Mouse (Mus musculus): ENCODE results near the gene Ccpg1os. TPM values are rescaled to one million over a fixed set of nuclear protein-coding genes. Genes with fewer than 3 reads are reported as not detected.
A peak's percentile ranks its signal among the peaks of the same experiment; 100 is the strongest.

Gene Ccpg1os
- polyA plus RNA-seq, 1 experiment from 2014 or later, result 21.2 TPM

DNA sequence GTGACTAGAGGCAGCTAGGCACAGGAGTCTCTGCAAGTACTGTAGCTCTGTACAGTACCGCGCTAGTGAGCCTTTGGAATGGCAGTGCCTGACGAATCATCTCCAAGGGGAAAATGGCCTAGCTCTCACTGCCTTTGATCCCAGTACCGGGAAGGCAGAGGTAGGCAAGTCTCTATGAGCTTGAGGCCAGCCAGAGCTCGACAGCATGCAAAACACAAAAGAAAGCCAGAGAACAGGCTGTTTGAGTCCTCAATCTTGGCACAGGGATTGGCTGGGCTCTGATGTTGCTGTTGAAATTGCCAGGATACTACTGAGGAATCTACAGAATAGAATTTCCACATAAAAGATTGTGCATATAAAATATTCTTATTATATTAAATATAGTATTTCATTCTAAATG is 12.7 kb downstream of the Ccpg1os start:
- 87% methylated on average over 5 of the region's 5 CpGs for WGBS
- DNase-seq (ENCODE audit: low spot score), result no peak
- H3K9me3 ChIP-seq (ENCODE audit: control insufficient read depth, low read length), result no peaks in the 10 kb centered on the region
- H3K4me2 ChIP-seq (ENCODE audit: low read depth, low read length), result no peak overlapping the region
- no peak overlapping the region for H3K9ac ChIP-seq (ENCODE audit: low read depth, low read length)
- H3K4me3 ChIP-seq (ENCODE audit: low read depth, low read length), result no peak overlapping the region
- ATAC-seq (ENCODE audit: low read depth), result no peak
- H3K27ac ChIP-seq (replicated peaks; ENCODE audit: low read depth, low read length), result no peak overlapping the region
- no peaks in the 10 kb centered on the region for H3K27me3 ChIP-seq (replicated peaks; ENCODE audit: control insufficient read depth, insufficient read depth, low read length)
- H3K36me3 ChIP-seq (ENCODE audit: control insufficient read depth, insufficient read depth, low read length), result no peaks in the 10 kb centered on the region
- no peaks in the 10 kb centered on the region for H3K4me1 ChIP-seq (ENCODE audit: control insufficient read depth, insufficient read depth, low read length)

GRCm38 (mm10) chr9:72969874-72970273 is 15.3 kb downstream of the Ccpg1os start:
- H3K27ac ChIP-seq (replicated peaks; ENCODE audit: low read depth, low read length), result no peak overlapping the region
- no peaks in the 10 kb centered on the region for H3K9me3 ChIP-seq (ENCODE audit: control insufficient read depth, low read length)
- no peaks in the 10 kb centered on the region for H3K36me3 ChIP-seq (ENCODE audit: control insufficient read depth, insufficient read depth, low read length)
- H3K4me1 ChIP-seq (ENCODE audit: control insufficient read depth, insufficient read depth, low read length), result no peaks in the 10 kb centered on the region
- H3K4me2 ChIP-seq (ENCODE audit: low read depth, low read length), result no peak overlapping the region
- DNase-seq (ENCODE audit: low spot score), result no peak
- no peak overlapping the region for H3K4me3 ChIP-seq (ENCODE audit: low read depth, low read length)
- ATAC-seq (ENCODE audit: low read depth), result no peak
- H3K27me3 ChIP-seq (replicated peaks; ENCODE audit: control insufficient read depth, insufficient read depth, low read length), result no peaks in the 10 kb centered on the region
- H3K9ac ChIP-seq (ENCODE audit: low read depth, low read length), result no peak overlapping the region
- 67% methylated on average over 7 of the region's 7 CpGs for WGBS

GRCm38 (mm10) chr9:72968349-72969061 is 16.7 kb downstream of the Ccpg1os start:
- peak; percentile 63 for DNase-seq (ENCODE audit: low spot score)
- Histone ChIP-seq H3K27me3 (replicated peaks; ENCODE audit: control insufficient read depth, insufficient read depth, low read length) (no peaks in the 10 kb centered on the region), H3K4me3 (ENCODE audit: low read depth, low read length) (no peak overlapping the region), H3K4me1 (ENCODE audit: control insufficient read depth, insufficient read depth, low read length) (no peaks in the 10 kb centered on the region), H3K36me3 (ENCODE audit: control insufficient read depth, insufficient read depth, low read length) (no peaks in the 10 kb centered on the region), H3K4me2 (ENCODE audit: low read depth, low read length) (no peak overlapping the region), H3K9me3 (ENCODE audit: control insufficient read depth, low read length) (no peaks in the 10 kb centered on the region), H3K27ac (replicated peaks; ENCODE audit: low read depth, low read length) (no peak overlapping the region), H3K9ac (ENCODE audit: low read depth, low read length) (no peak overlapping the region)
- 39% methylated on average over 11 of the region's 11 CpGs for WGBS
- ATAC-seq (ENCODE audit: low read depth), result peak; percentile 77

DNA sequence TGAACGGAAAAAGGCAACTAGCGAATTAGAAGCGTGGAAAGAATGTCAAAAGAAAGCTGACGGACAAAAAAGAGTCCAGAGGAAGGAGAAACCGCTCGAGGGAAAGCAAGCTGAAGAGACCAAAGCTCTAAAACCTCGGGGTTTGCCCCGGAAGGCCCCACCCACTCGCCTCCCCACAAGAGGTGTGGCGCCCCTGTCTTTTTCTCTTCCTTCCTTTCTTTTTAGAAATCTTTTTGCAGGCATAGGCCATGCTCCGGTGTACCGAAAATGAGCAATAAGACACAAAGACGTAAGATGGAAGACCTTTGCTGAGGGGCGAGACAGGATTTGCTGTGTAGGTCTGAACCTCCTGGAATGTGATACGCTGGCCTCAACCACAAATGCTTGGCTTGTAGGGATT is 23.2 kb downstream of the Ccpg1os start:
- Histone ChIP-seq H3K9ac (ENCODE audit: low read depth, low read length) (no peak overlapping the region), H3K4me1 (ENCODE audit: control insufficient read depth, insufficient read depth, low read length) (0 out of 2 replicates have a peak, but pooled peaks cover 3% of the 10 kb centered on the region), H3K4me2 (ENCODE audit: low read depth, low read length) (no peak overlapping the region), H3K9me3 (ENCODE audit: control insufficient read depth, low read length) (no peaks in the 10 kb centered on the region), H3K27me3 (replicated peaks; ENCODE audit: control insufficient read depth, insufficient read depth, low read length) (no peaks in the 10 kb centered on the region), H3K4me3 (ENCODE audit: low read depth, low read length) (no peak overlapping the region), H3K27ac (replicated peaks; ENCODE audit: low read depth, low read length) (no peak overlapping the region), H3K36me3 (ENCODE audit: control insufficient read depth, insufficient read depth, low read length) (no peaks in the 10 kb centered on the region)
- no peak for ATAC-seq (ENCODE audit: low read depth)
- peak; percentile 10 for DNase-seq (ENCODE audit: low spot score)
- 59% methylated on average over 15 of the region's 15 CpGs for WGBS

GRCm38 (mm10) chr9:72961346-72961745 is 23.8 kb downstream of the Ccpg1os start:
- ATAC-seq (ENCODE audit: low read depth), result no peak
- Histone ChIP-seq H3K4me2 (ENCODE audit: low read depth, low read length) (no peak overlapping the region), H3K27ac (replicated peaks; ENCODE audit: low read depth, low read length) (no peak overlapping the region), H3K9ac (ENCODE audit: low read depth, low read length) (no peak overlapping the region), H3K4me1 (ENCODE audit: control insufficient read depth, insufficient read depth, low read length) (0 out of 2 replicates have a peak, but pooled peaks cover 3% of the 10 kb centered on the region), H3K27me3 (replicated peaks; ENCODE audit: control insufficient read depth, insufficient read depth, low read length) (no peaks in the 10 kb centered on the region), H3K9me3 (ENCODE audit: control insufficient read depth, low read length) (no peaks in the 10 kb centered on the region), H3K4me3 (ENCODE audit: low read depth, low read length) (no peak overlapping the region), H3K36me3 (ENCODE audit: control insufficient read depth, insufficient read depth, low read length) (no peaks in the 10 kb centered on the region)
- WGBS, result 66% methylated on average over 8 of the region's 8 CpGs
- no peak for DNase-seq (ENCODE audit: low spot score)

- 0 out of 2 replicates have a peak, but pooled peaks cover 3% of the 10 kb centered on the region for H3K4me1 ChIP-seq (ENCODE audit: control insufficient read depth, insufficient read depth, low read length)
- no peaks in the 10 kb centered on the region for H3K36me3 ChIP-seq (ENCODE audit: control insufficient read depth, insufficient read depth, low read length)
- DNase-seq (ENCODE audit: low spot score) (peak; percentile 92), ATAC-seq (ENCODE audit: low read depth) (peak; percentile 94)
- H3K27me3 ChIP-seq (replicated peaks; ENCODE audit: control insufficient read depth, insufficient read depth, low read length), result no peaks in the 10 kb centered on the region
- H3K4me2 ChIP-seq (ENCODE audit: low read depth, low read length), result peak within 1 kb of the TSS; percentile 64
- peak within 1 kb of the TSS; percentile 62 for H3K4me3 ChIP-seq (ENCODE audit: low read depth, low read length)
- 4% methylated on average over 43 of the region's 43 CpGs for WGBS
- H3K9me3 ChIP-seq (ENCODE audit: control insufficient read depth, low read length), result no peaks in the 10 kb centered on the region
- peak within 1 kb of the TSS; percentile 68 for H3K9ac ChIP-seq (ENCODE audit: low read depth, low read length)
- peak within 1 kb of the TSS; percentile 24; the same call in 1 of the 2 replicates for H3K27ac ChIP-seq (replicated peaks; ENCODE audit: low read depth, low read length)
Observed at GRCm38 (mm10) chr9:72958521-72959450, 26.4 kb downstream of the Ccpg1os start, which contains the start of the genes Dyx1c1 and Gm44503. Gene Dyx1c1 (plus strand): TSS chr9:72958785. Gene Gm44503 (plus strand): TSS chr9:72958852.

- ATAC-seq (ENCODE audit: low read depth), result no peak
- Histone ChIP-seq H3K4me3 (ENCODE audit: low read depth, low read length) (no peak overlapping the region), H3K9ac (ENCODE audit: low read depth, low read length) (no peak overlapping the region), H3K36me3 (ENCODE audit: control insufficient read depth, insufficient read depth, low read length) (no peaks in the 10 kb centered on the region), H3K27ac (replicated peaks; ENCODE audit: low read depth, low read length) (no peak overlapping the region), H3K4me2 (ENCODE audit: low read depth, low read length) (no peak overlapping the region), H3K4me1 (ENCODE audit: control insufficient read depth, insufficient read depth, low read length) (0 out of 2 replicates have a peak, but pooled peaks cover 6% of the 10 kb centered on the region), H3K9me3 (ENCODE audit: control insufficient read depth, low read length) (no peaks in the 10 kb centered on the region), H3K27me3 (replicated peaks; ENCODE audit: control insufficient read depth, insufficient read depth, low read length) (no peaks in the 10 kb centered on the region)
- peak; percentile 30 for DNase-seq (ENCODE audit: low spot score)
- 31% methylated on average over 1 of the region's 1 CpGs for WGBS
Observed at GRCm38 (mm10) chr9:72955546-72955945, 29.6 kb downstream of the Ccpg1os start.

DNA sequence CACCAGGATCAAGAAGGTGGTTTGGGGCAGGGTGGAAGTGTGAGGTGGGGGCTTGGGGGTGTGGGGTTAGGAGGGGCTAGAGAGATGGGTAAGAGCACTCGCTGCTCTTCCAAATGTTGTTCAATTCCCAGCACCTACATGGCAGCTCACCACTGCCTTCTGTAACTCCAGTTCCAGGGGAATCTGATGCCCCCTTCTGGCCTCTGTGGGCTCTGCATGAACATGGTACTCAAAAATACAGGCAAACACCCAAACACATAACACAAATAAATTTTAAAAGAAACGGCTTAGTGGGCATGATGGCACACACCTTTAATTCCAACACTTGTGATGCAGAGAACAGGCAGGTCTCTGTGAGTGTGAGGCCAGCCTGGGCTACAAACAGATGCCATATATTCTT is 30.4 kb downstream of the Ccpg1os start:
- no peaks in the 10 kb centered on the region for H3K27me3 ChIP-seq (replicated peaks; ENCODE audit: control insufficient read depth, insufficient read depth, low read length)
- ATAC-seq (ENCODE audit: low read depth), result no peak

More for the DNA sequence above, 30.4 kb downstream of the Ccpg1os start:
- Histone ChIP-seq H3K9me3 (ENCODE audit: control insufficient read depth, low read length) (no peaks in the 10 kb centered on the region), H3K4me3 (ENCODE audit: low read depth, low read length) (no peak overlapping the region), H3K36me3 (ENCODE audit: control insufficient read depth, insufficient read depth, low read length) (no peaks in the 10 kb centered on the region; the same call in 1 of the 2 replicates), H3K4me2 (ENCODE audit: low read depth, low read length) (no peak overlapping the region), H3K9ac (ENCODE audit: low read depth, low read length) (no peak overlapping the region), H3K27ac (replicated peaks; ENCODE audit: low read depth, low read length) (no peak overlapping the region), H3K4me1 (ENCODE audit: control insufficient read depth, insufficient read depth, low read length) (0 out of 2 replicates have a peak, but pooled peaks cover 6% of the 10 kb centered on the region)
- 50% methylated on average over 2 of the region's 2 CpGs for whole genome bisulfite sequencing
- DNase-seq (ENCODE audit: low spot score), result peak; percentile 14

All from embryonic facial prominence, embryonic 14.5 days (tissue).